Mouse (Mus musculus): ENCODE measurements around the gene Gpr82. TPM values are rescaled to one million over a fixed set of nuclear protein-coding genes. Genes with fewer than 3 reads are reported as not detected.

Gpr82 gene
- polyA plus RNA-seq, 1 experiment from 2014 or later: 0.41 TPM

Small RNA genes lying within 50 kb of the gene (microRNA-seq; reads per million reads assigned to microRNA genes)
- not detected for gene Gm25246

Other genes starting within 250 kb of the Gpr82 start
- gene Nyx, start 195.3 kb upstream of the Gpr82 start, polyA plus RNA-seq (2014; fragmentation: Nextera tagmentation; extraction: Ambion mirVana): not detected in 2 replicates
- 0.88 and 1.0 TPM in 2 replicates for gene Gpr34, start 29.3 kb upstream of the Gpr82 start, polyA plus RNA-seq (2014; fragmentation: Nextera tagmentation; extraction: Ambion mirVana)
- gene Cask, start 190.0 kb downstream of the Gpr82 start, polyA plus RNA-seq (2014; fragmentation: Nextera tagmentation; extraction: Ambion mirVana): 12.8 and 16.5 TPM in 2 replicates